Mouse (Mus musculus) limb, embryonic 11.5 days (tissue): ENCODE measurements at regions not wholly inside any gene's neighbourhood (a gene's known extent, or its start where the extent isn't known, plus 50 kb on each side); places are given as distances from the start of the nearest gene placed in this dataset.

Experiments
- ATAC-seq: fragments of 200-750 bp; cut with Nextera tagmentation; 2 replicates; pipeline ENCODE4 v1.8.0; 2017; ENCODE audit warnings: low read depth; ENCODE audit not compliant: insufficient number of reproducible peaks, low FRiP score, low TSS enrichment
- DNase-seq: peaks from one replicate; pipeline ENCODE4 v3.0.0-alpha.2; 2015; ENCODE audit warnings: low spot score
- H3K27ac ChIP-seq: fragments of 300-500 bp; sonication (generic); replicated peaks from 2 replicates; pipeline ENCODE4 v1.5.1; 2014; ENCODE audit warnings: low read depth, mild to moderate bottlenecking, low read length
- H3K27me3 ChIP-seq: fragments of 300-500 bp; sonication (generic); 2 replicates; pipeline ENCODE4 v1.6.1; 2014; ENCODE audit warnings: mild to moderate bottlenecking, low read length, mixed read lengths; ENCODE audit not compliant: control insufficient read depth, insufficient read depth
- H3K36me3 ChIP-seq: fragments of 300-500 bp; sonication (generic); 2 replicates; pipeline ENCODE4 v1.6.1; 2014; ENCODE audit warnings: mild to moderate bottlenecking, low read length, moderate library complexity, mixed read lengths; ENCODE audit not compliant: control insufficient read depth, insufficient read depth
- H3K4me1 ChIP-seq: fragments of 300-500 bp; sonication (generic); 2 replicates; pipeline ENCODE4 v1.6.1; 2014; ENCODE audit warnings: low read length, mixed read lengths; ENCODE audit not compliant: control insufficient read depth, insufficient read depth
- H3K4me2 ChIP-seq: fragments of 300-500 bp; sonication (generic); 2 replicates; pipeline ENCODE4 v1.6.1; 2014; ENCODE audit warnings: low read depth, mild to moderate bottlenecking, moderate library complexity; ENCODE audit not compliant: severe bottlenecking
- H3K4me3 ChIP-seq: fragments of 300-500 bp; sonication (generic); 2 replicates; pipeline ENCODE4 v1.5.1; 2014; ENCODE audit warnings: low read depth, low read length
- H3K9ac ChIP-seq: fragments of 300-500 bp; sonication (generic); 2 replicates; pipeline ENCODE4 v1.6.1; 2014; ENCODE audit warnings: mild to moderate bottlenecking, low read length
- H3K9me3 ChIP-seq: fragments of 300-500 bp; sonication (generic); 2 replicates; pipeline ENCODE4 v1.6.1; 2016; ENCODE audit warnings: low read length; ENCODE audit not compliant: control insufficient read depth
- WGBS: fragments of 180-500 bp; shearing (Covaris S2); extraction: QIAGEN DNeasy Blood & Tissue Kit; methylation state at CpG from one replicate; pipeline ENCODE4 v1.1.7; 2014; 5-methylcytosine and 5-hydroxymethylcytosine counted together

- H3K4me1 ChIP-seq: no peaks in the 10 kb centered on the region
- no peaks in the 10 kb centered on the region for H3K27me3 ChIP-seq
- no peaks in the 10 kb centered on the region for H3K9me3 ChIP-seq
- DNase-seq (no peak), ATAC-seq (no peak)
- no peak overlapping the region for H3K4me3 ChIP-seq
- 43% methylated on average over 2 of the region's 2 CpGs for WGBS
- no peak overlapping the region for H3K4me2 ChIP-seq
- no peak overlapping the region for H3K9ac ChIP-seq
- H3K36me3 ChIP-seq: no peaks in the 10 kb centered on the region
- no peak overlapping the region for H3K27ac ChIP-seq
These were observed 56.5 kb upstream of the Armc3 start for GRCm38 (mm10) chr2:19142586-19142985.

DNA sequence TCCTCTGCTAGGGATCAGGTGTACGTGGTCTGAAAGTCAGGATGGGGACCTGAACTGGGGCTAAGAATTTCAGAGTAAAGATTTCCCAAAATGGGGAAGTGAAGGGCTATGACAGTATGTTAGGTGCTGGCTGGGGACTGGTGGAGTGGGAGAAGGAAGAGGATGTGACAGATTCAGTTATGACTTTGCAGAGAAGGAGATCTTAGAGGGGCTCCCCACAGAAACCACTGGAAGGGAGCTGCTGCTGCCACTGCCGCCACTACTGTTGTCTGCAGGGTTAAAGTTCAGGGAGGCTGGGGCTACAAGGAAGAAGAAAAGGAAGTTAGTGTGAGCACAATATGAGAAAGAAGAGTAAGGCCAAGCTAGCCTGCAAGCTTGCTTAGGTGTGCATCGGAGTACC is 53.7 kb upstream of the Armc3 start:
- ATAC-seq (no peak), DNase-seq (no peak)
- no peak overlapping the region for H3K4me3 ChIP-seq
- H3K4me1 ChIP-seq: no peaks in the 10 kb centered on the region
- H3K9me3 ChIP-seq: no peaks in the 10 kb centered on the region
- no peaks in the 10 kb centered on the region for H3K27me3 ChIP-seq
- WGBS: 60% methylated on average over 3 of the region's 3 CpGs
- no peak overlapping the region for H3K27ac ChIP-seq
- no peaks in the 10 kb centered on the region for H3K36me3 ChIP-seq
- no peak overlapping the region for H3K4me2 ChIP-seq
- no peak overlapping the region for H3K9ac ChIP-seq

GRCm38 (mm10) chr2:19145881-19146280 is 53.2 kb upstream of the Armc3 start:
- no peak for ATAC-seq

DNA sequence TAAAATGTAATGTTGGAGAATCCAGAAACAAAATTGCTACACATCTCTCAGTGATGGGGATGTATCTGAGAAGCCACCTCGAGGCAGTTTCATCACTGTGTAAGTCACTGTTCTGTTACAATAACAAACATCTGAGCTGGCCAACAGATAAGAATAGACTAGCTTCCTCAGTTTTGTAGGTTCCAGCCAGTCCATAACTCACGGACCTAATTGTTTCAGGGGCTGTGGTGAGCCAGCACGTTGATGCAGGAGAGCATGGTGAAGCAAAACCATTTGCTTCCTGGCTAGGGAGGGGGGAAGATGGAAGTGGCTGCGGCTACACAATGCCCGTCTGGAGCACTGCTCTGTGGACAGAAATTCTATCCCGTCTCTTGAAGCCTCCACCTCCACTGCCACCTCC is 52.8 kb upstream of the Armc3 start:
- Histone ChIP-seq H3K36me3 (no peaks in the 10 kb centered on the region), H3K4me3 (no peak overlapping the region), H3K27me3 (no peaks in the 10 kb centered on the region), H3K4me1 (no peaks in the 10 kb centered on the region), H3K9me3 (no peaks in the 10 kb centered on the region), H3K4me2 (no peak overlapping the region), H3K27ac (no peak overlapping the region), H3K9ac (no peak overlapping the region)
- WGBS: 43% methylated on average over 6 of the region's 6 CpGs
- DNase-seq (no peak), ATAC-seq (no peak)

More at GRCm38 (mm10) chr2:19145881-19146280, 53.2 kb upstream of the Armc3 start:
- Histone ChIP-seq H3K27ac (no peak overlapping the region), H3K36me3 (no peaks in the 10 kb centered on the region), H3K27me3 (no peaks in the 10 kb centered on the region), H3K9ac (no peak overlapping the region), H3K9me3 (no peaks in the 10 kb centered on the region), H3K4me3 (no peak overlapping the region), H3K4me1 (no peaks in the 10 kb centered on the region), H3K4me2 (no peak overlapping the region)
- DNase-seq: no peak
- 72% methylated on average over 2 of the region's 2 CpGs for WGBS

GRCm38 (mm10) chr2:19148812-19149211 is 50.3 kb upstream of the Armc3 start:
- Histone ChIP-seq H3K4me3 (no peak overlapping the region), H3K27ac (no peak overlapping the region), H3K9me3 (no peaks in the 10 kb centered on the region), H3K4me1 (no peaks in the 10 kb centered on the region), H3K4me2 (no peak overlapping the region), H3K36me3 (no peaks in the 10 kb centered on the region), H3K27me3 (no peaks in the 10 kb centered on the region), H3K9ac (no peak overlapping the region)
- no peak for DNase-seq
- no peak for ATAC-seq
- 81% methylated on average over 5 of the region's 5 CpGs for WGBS
